Mouse (Mus musculus): ENCODE results near the gene Jak1.

- TF ChIP-seq POLR2A (IDR thresholded peaks at IDR 0.05; ENCODE audit: extremely low read depth, insufficient read depth, low read length) (no peak), CTCF (IDR thresholded peaks at IDR 0.05; ENCODE audit: extremely low read depth, insufficient read depth, low read length) (no peak)
Measured at GRCm38 (mm10) chr4:101165776-101166175, 99.3 kb downstream of the Jak1 start.

All from cortical plate, adult 2 months (tissue).